Mouse (Mus musculus) MEL-GATA-1-ER (cell line): ENCODE measurements around the gene Cdh12.
"Not testable (repeated sequence)": the region's sequence is repeated elsewhere in the genome, so short reads cannot be mapped to it uniquely, and the experiment has no call there.

Experiments used
- DNase-seq: peaks from one replicate; pipeline ENCODE4 v3.0.0-alpha.2; 2012; ENCODE audit warnings: low read depth; ENCODE audit errors: extremely low read depth

Gene Cdh12

GRCm38 (mm10) chr15:20448861-20449663 lies at the start of gene Cdh12:
Gene Cdh12 (plus strand): TSS chr15:20449265.
- no peak for DNase-seq

- peak; percentile 7 for DNase-seq
Observed at GRCm38 (mm10) chr15:20403596-20403995, 45.5 kb upstream of the Cdh12 start.

- no peak for DNase-seq
Observed at GRCm38 (mm10) chr15:20413397-20413796, 35.7 kb upstream of the Cdh12 start.

GRCm38 (mm10) chr15:20436356-20436755 lies 12.7 kb upstream of the Cdh12 start:
- peak; percentile 8 for DNase-seq

GRCm38 (mm10) chr15:20450558-20450957 lies 1.5 kb downstream of the Cdh12 start:
- DNase-seq, result no peak

- DNase-seq, result no peak
Observed at GRCm38 (mm10) chr15:20458508-20458907, 9.4 kb downstream of the Cdh12 start.

GRCm38 (mm10) chr15:20462500-20462899 lies 13.4 kb downstream of the Cdh12 start:
- no peak for DNase-seq

- DNase-seq, result no peak
Observed at GRCm38 (mm10) chr15:20463601-20464000, 14.5 kb downstream of the Cdh12 start.

GRCm38 (mm10) chr15:20550979-20551378 lies 101.9 kb downstream of the Cdh12 start:
- no peak for DNase-seq

- DNase-seq, result no peak
Observed at GRCm38 (mm10) chr15:20571012-20571411, 121.9 kb downstream of the Cdh12 start.

- DNase-seq, result no peak
Observed at GRCm38 (mm10) chr15:20582567-20583075, 133.6 kb downstream of the Cdh12 start.

- no peak for DNase-seq
Observed at GRCm38 (mm10) chr15:20591599-20591998, 142.5 kb downstream of the Cdh12 start.

- not testable (repeated sequence) for DNase-seq
Observed at GRCm38 (mm10) chr15:20605751-20606150, 156.7 kb downstream of the Cdh12 start.

- no peak for DNase-seq
Observed at GRCm38 (mm10) chr15:20634593-20634992, 185.5 kb downstream of the Cdh12 start.

- DNase-seq, result no peak
Observed at GRCm38 (mm10) chr15:20639155-20639554, 190.1 kb downstream of the Cdh12 start.

GRCm38 (mm10) chr15:20642905-20643414 lies 193.9 kb downstream of the Cdh12 start:
- DNase-seq, result no peak

GRCm38 (mm10) chr15:20660221-20660620 lies 211.2 kb downstream of the Cdh12 start:
- DNase-seq, result no peak

- no peak for DNase-seq
Observed at GRCm38 (mm10) chr15:20666650-20667049, 217.6 kb downstream of the Cdh12 start, which contains the start of gene Acot10. Gene Acot10 (minus strand): TSS chr15:20666750.

- no peak for DNase-seq
Observed at GRCm38 (mm10) chr15:20667350-20667749, 218.3 kb downstream of the Cdh12 start.

- no peak for DNase-seq
Observed at GRCm38 (mm10) chr15:20667989-20668388, 218.9 kb downstream of the Cdh12 start.

GRCm38 (mm10) chr15:20669507-20669906 lies 220.4 kb downstream of the Cdh12 start:
- not testable (repeated sequence) for DNase-seq

- DNase-seq, result no peak
Observed at GRCm38 (mm10) chr15:20682719-20683118, 233.7 kb downstream of the Cdh12 start.

- no peak for DNase-seq
Observed at GRCm38 (mm10) chr15:20684200-20684599, 235.1 kb downstream of the Cdh12 start.
